Mouse (Mus musculus) midbrain, embryonic 15.5 days (tissue): ENCODE measurements around the gene Pcnx2. TPM values are rescaled to one million over a fixed set of nuclear protein-coding genes. Genes with fewer than 3 reads are reported as not detected.
A peak's percentile ranks its signal among the peaks of the same experiment; 100 is the strongest.

ENCODE experiments used
- ATAC-seq: fragments of 200-750 bp; cut with Nextera tagmentation; replicated peaks from 2 replicates; pipeline ENCODE4 v1.8.0; 2017; ENCODE audit warnings: moderate TSS enrichment
- H3K27ac ChIP-seq: fragments of 300-500 bp; sonication (generic); 2 replicates; pipeline ENCODE4 v1.5.1; 2015; ENCODE audit warnings: mild to moderate bottlenecking, inconsistent platforms
- H3K27me3 ChIP-seq: fragments of 300-500 bp; sonication (generic); replicated peaks from 2 replicates; pipeline ENCODE4 v1.6.1; 2015; ENCODE audit warnings: inconsistent platforms
- H3K36me3 ChIP-seq: fragments of 300-500 bp; sonication (generic); replicated peaks from 2 replicates; pipeline ENCODE4 v1.6.1; 2015; ENCODE audit warnings: inconsistent platforms
- H3K4me1 ChIP-seq: fragments of 300-500 bp; sonication (generic); 2 replicates; pipeline ENCODE4 v1.6.1; 2015; ENCODE audit warnings: inconsistent platforms
- H3K4me2 ChIP-seq: fragments of 300-500 bp; sonication (generic); 2 replicates; pipeline ENCODE4 v1.6.1; 2015; ENCODE audit warnings: inconsistent platforms, mild to moderate bottlenecking, moderate library complexity
- H3K4me3 ChIP-seq: fragments of 300-500 bp; sonication (generic); 2 replicates; pipeline ENCODE4 v1.5.1; 2015; ENCODE audit warnings: mild to moderate bottlenecking, inconsistent platforms
- H3K9ac ChIP-seq: fragments of 300-500 bp; sonication (generic); 2 replicates; pipeline ENCODE4 v1.6.1; 2015; ENCODE audit warnings: mild to moderate bottlenecking, inconsistent platforms
- H3K9me3 ChIP-seq: fragments of 300-500 bp; sonication (generic); 2 replicates; pipeline ENCODE4 v1.6.1; 2016; ENCODE audit warnings: inconsistent platforms
- WGBS: fragments of 180-500 bp; shearing (Covaris S2); methylation state at CpG from one replicate; pipeline ENCODE4 v1.1.7; 2015; ENCODE audit warnings: mixed read lengths; 5-methylcytosine and 5-hydroxymethylcytosine counted together
- polyA plus RNA-seq: library from polyadenylated mRNA; unstranded; fragments of >200 nt; fragmentation: Nextera tagmentation; extraction: Ambion mirVana; gene quantifications from 2 replicates; pipeline ENCODE4 v1.2.1, GENCODE M21; 2015

Pcnx2 gene
- polyA plus RNA-seq, 1 experiment from 2014 or later = 7.5 TPM

DNA sequence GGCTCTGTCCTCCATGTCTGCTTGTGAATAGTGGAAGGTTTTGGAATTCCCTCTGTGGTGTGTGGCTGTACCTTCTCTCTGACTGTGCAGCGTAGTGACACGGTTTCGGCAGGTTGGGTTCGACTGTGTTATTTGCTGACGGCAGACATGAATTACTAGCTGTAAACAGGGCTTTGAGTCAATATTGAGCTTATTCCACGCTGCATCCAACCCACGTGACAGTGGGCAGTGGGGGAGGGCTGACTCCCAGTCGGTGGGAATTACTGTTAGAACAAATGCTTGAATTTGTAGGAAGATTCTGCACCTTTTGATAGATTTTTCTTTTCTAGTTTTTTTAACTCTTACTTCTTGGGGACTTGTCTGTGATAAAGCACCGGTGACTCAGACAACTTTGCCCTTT, 16.3 kb upstream of the Pcnx2 start:
- no peak overlapping the region for H3K4me3 ChIP-seq
- H3K9ac ChIP-seq = no peak overlapping the region
- peaks cover 41% of the 10 kb centered on the region for H3K27me3 ChIP-seq
- H3K4me2 ChIP-seq = no peak overlapping the region
- no peaks in the 10 kb centered on the region for H3K9me3 ChIP-seq
- WGBS = 81% methylated on average over 9 of the region's 9 CpGs
- H3K4me1 ChIP-seq = peaks cover 20% of the 10 kb centered on the region
- H3K36me3 ChIP-seq = no peaks in the 10 kb centered on the region
- no peak for ATAC-seq
- H3K27ac ChIP-seq = no peak overlapping the region

DNA sequence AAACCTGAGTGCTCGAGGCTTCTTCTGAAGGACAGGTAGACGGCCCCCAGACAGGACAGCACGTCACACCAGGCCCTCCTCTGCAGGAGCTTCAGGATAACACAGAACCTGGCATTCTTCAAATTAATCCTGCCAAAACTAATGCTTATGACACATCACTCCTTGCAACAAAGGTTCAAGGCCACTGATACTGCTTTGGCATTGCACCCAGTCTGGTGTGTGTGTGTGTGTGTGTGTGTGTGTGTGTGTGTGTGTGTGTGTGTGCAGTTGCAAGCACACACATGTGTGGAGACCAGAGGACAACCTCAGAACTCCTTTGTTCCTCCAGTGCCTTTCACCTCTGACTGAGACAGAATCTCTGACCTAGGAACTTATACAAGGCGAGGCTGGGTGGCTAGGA, 15.1 kb upstream of the Pcnx2 start:
- Histone ChIP-seq H3K4me2 (no peak overlapping the region), H3K4me1 (peaks cover 20% of the 10 kb centered on the region), H3K9ac (no peak overlapping the region), H3K36me3 (no peaks in the 10 kb centered on the region), H3K4me3 (no peak overlapping the region), H3K9me3 (no peaks in the 10 kb centered on the region), H3K27me3 (peaks cover 51% of the 10 kb centered on the region), H3K27ac (no peak overlapping the region)
- ATAC-seq = no peak
- WGBS = 83% methylated on average over 4 of the region's 4 CpGs

DNA sequence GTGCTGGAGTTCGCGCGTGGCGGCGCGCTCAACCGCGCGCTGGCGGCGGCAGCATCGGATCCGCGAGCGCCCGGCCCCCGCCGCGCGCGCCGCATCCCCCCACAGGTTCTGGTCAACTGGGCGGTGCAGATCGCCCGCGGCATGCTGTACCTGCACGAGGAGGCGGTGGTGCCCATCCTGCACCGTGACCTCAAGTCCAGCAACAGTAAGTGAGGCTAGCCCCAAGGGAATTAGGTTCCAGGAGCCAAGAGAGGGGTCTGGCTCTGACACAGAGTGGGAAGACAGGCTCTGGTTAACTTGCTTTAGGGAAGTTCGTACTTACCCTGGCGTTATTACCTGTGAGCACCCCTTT, 13.1 kb upstream of the Pcnx2 start:
- Histone ChIP-seq H3K4me3 (peak overlapping the region; percentile 63), H3K4me2 (peak overlapping the region; percentile 99), H3K9ac (peak overlapping the region; percentile 59), H3K36me3 (no peaks in the 10 kb centered on the region), H3K27ac (no peak overlapping the region), H3K4me1 (peaks cover 20% of the 10 kb centered on the region), H3K27me3 (peaks cover 51% of the 10 kb centered on the region), H3K9me3 (no peaks in the 10 kb centered on the region)
- ATAC-seq = 0 out of 2 replicates have a peak, but pooled peaks have one; percentile 24
- WGBS = 2% methylated on average over 31 of the region's 31 CpGs

DNA sequence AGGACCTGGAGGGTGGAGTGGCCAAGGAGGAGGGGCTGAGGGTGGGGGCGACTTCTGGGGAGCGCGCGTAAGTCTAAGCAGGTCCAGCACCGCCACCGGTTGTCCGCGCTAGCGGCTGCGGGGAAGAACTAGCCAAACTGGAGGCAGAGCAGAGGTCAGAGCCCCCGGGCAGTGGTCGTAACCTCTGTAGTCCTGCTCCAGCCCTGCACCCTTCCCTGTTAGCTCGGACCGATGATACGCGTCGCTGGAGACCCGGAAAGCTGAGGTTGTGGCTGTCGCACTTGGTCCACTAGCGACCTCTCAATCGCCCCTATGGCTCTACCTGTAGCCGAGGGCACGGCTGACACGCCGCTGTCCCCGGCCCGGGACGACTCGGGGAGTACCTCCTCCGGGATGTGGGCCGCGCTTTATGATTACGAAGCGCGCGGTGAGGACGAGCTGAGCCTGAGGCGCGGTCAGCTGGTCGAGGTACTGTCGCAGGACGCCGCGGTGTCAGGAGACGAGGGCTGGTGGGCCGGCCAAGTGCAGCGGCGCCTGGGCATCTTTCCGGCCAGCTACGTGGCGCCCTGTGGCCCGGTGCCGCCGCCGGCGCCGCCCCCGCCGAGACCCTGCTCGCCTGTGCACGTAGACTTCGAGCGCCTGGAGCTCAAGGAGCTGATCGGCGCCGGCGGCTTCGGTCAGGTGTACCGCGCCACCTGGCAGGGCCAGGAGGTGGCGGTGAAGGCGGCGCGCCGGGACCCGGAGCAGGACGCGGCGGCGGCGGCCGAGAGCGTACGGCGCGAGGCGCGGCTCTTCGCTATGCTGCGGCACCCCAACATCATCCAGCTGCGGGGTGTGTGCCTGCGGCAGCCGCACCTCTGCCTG, 12.5 kb upstream of the Pcnx2 start, which contains the start of gene Map3k21:
Map3k21 (plus strand) TSS at position 86 of the 864 bp plus-strand sequence.
- H3K4me3 ChIP-seq = peak within 1 kb of the TSS; percentile 63
- no peaks in the 10 kb centered on the region for H3K9me3 ChIP-seq
- H3K9ac ChIP-seq = peak within 1 kb of the TSS; percentile 59
- H3K4me1 ChIP-seq = peaks cover 20% of the 10 kb centered on the region
- no peaks in the 10 kb centered on the region for H3K36me3 ChIP-seq
- peaks cover 51% of the 10 kb centered on the region for H3K27me3 ChIP-seq
- WGBS = under 1% methylated on average over 92 of the region's 93 CpGs
- H3K4me2 ChIP-seq = peak within 1 kb of the TSS; percentile 99
- peak; percentile 76 for ATAC-seq
- H3K27ac ChIP-seq = no peak within 1 kb of the TSS

DNA sequence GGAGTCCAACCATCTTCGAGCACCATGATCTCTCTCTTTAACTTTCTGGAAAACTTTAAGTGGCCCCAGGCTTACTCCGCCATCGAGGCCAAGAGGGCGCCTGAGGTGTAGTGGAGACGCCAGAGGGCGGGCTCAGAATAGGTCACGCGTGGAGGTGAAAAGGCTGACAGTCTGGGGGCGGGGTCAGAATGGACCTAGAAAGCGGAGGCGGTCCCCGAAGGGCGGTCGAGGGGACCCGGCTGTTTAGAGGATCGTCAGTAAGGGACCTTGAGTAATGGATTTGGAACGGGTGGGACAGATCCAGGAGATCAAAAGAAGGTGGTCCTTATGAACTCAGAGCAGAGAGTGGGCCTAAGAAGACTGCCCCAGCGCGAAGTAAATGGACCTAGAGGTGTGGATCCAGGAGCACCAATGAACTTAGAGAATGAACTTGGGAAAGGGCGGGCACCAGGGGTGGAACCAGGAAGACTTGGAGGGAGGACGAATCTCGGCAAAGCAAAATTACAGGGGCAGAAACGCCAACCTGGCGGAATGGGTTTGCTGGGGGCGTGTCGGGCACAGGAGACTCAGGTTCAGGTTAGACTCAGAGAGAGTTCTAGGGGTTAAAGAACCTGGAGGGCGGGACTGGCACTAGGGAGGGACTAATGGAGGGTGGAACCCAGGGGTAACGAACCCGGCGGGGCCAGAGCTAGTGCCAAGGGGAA, 11.7 kb upstream of the Pcnx2 start:
- H3K4me3 ChIP-seq = peak overlapping the region; percentile 63
- peaks cover 20% of the 10 kb centered on the region for H3K4me1 ChIP-seq
- H3K27me3 ChIP-seq = peaks cover 51% of the 10 kb centered on the region
- peak overlapping the region; percentile 99 for H3K4me2 ChIP-seq
- no peak for ATAC-seq
- no peaks in the 10 kb centered on the region for H3K36me3 ChIP-seq
- 7% methylated on average over 30 of the region's 30 CpGs for WGBS
- no peak overlapping the region for H3K27ac ChIP-seq
- H3K9ac ChIP-seq = peak overlapping the region; percentile 59; the same call in 1 of the 2 replicates
- no peaks in the 10 kb centered on the region for H3K9me3 ChIP-seq

DNA sequence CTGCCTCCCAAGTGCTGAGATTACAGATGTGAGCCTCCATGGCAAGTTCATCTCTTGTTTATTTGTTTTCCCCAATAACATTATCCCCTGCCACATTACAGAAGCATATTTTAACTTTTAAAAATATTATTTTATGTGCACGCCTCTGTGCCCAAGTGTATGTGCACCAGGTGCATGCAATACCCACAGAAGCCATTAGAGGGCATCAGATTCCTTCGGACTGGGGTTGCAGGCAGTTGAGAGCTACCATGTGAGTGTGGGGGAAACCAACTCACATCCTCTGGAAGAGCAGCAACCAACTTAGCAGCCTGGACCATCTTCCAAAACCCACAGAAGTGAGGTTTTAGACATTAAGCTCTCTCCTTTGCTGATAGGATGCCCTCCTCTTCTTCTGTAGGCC, 9.2 kb upstream of the Pcnx2 start:
- H3K4me3 ChIP-seq = no peak overlapping the region
- peaks cover 39% of the 10 kb centered on the region for H3K27me3 ChIP-seq
- 68% methylated on average over 2 of the region's 2 CpGs for WGBS
- peaks cover 20% of the 10 kb centered on the region for H3K4me1 ChIP-seq
- H3K9me3 ChIP-seq = no peaks in the 10 kb centered on the region
- ATAC-seq = no peak
- H3K36me3 ChIP-seq = no peaks in the 10 kb centered on the region
- no peak overlapping the region for H3K4me2 ChIP-seq
- H3K9ac ChIP-seq = no peak overlapping the region
- no peak overlapping the region for H3K27ac ChIP-seq

DNA sequence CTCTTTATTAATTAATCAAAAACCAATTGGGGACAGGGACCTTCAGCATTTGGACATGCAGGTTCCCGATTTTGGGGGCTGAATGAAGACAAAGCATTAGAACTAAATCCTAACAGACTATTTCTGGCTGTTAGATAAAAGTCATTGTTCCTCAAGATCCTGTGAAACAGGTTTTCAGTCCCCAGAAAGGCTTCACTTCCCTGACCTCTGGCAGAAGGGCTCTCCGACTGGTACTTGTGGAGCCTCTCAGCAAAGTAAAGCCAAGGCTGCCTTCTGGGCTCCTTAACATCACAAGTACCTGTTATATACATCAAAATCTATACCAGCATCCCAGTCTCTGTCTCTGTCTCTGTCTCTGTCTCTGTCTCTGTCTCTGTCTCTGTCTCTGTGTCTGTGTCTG, 7.2 kb upstream of the Pcnx2 start:
- no peak for ATAC-seq
- Histone ChIP-seq H3K4me3 (no peak overlapping the region), H3K27ac (no peak overlapping the region), H3K4me1 (peaks cover 8% of the 10 kb centered on the region), H3K9ac (no peak overlapping the region), H3K36me3 (no peaks in the 10 kb centered on the region), H3K9me3 (no peaks in the 10 kb centered on the region), H3K27me3 (peaks cover 20% of the 10 kb centered on the region), H3K4me2 (no peak overlapping the region)
- 66% methylated on average over 2 of the region's 2 CpGs for WGBS

DNA sequence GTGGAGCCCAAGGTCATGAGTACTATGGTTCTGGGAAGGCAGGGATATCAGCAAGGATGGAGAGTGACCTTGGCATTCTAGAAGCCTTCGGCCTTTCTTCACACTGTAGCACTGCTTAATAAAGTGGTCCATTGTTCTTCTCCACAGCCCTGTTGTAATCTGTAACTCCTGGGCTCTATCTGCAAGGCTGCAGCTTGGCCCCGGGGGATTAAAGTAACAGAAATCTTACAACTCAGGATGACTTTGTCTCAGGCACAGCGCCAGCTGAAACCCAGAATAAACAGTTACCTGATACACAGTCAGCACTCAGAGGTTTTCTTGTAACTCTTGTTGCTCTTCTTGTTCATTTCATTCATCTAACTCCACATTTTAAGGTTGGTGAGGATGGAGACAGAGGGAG, 4.4 kb upstream of the Pcnx2 start:
- WGBS = 42% methylated on average over 3 of the region's 3 CpGs
- H3K4me2 ChIP-seq = no peak overlapping the region
- H3K4me1 ChIP-seq = peaks cover 6% of the 10 kb centered on the region
- no peak overlapping the region for H3K27ac ChIP-seq
- ATAC-seq = no peak
- no peak overlapping the region for H3K9ac ChIP-seq
- H3K27me3 ChIP-seq = no peaks in the 10 kb centered on the region
- no peak overlapping the region for H3K4me3 ChIP-seq
- H3K36me3 ChIP-seq = no peaks in the 10 kb centered on the region
- no peaks in the 10 kb centered on the region for H3K9me3 ChIP-seq

DNA sequence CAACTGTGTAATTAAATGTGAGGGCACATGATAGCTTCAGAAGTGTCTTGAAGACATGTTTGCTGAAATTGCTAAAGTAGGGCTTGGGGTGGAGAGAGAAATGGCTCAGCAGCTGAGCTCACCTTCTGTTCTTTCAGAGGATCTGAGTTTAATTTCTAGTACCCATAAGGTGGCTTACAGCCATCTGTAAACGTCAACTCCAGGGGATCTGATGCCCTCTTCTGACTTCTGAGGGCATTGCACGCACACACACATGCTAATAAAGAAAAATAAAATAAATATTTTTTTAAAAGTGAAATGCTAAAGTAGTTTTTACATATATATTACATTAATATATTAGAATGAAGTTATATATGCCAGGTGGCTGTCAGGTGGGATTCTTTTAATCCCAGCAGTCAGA, 3.0 kb upstream of the Pcnx2 start:
- Histone ChIP-seq H3K4me2 (no peak overlapping the region), H3K36me3 (no peaks in the 10 kb centered on the region), H3K9me3 (no peaks in the 10 kb centered on the region), H3K4me3 (no peak overlapping the region), H3K27ac (no peak overlapping the region), H3K4me1 (peaks cover 19% of the 10 kb centered on the region), H3K27me3 (no peaks in the 10 kb centered on the region), H3K9ac (no peak overlapping the region)
- WGBS = 22% methylated on average over 2 of the region's 2 CpGs
- no peak for ATAC-seq

DNA sequence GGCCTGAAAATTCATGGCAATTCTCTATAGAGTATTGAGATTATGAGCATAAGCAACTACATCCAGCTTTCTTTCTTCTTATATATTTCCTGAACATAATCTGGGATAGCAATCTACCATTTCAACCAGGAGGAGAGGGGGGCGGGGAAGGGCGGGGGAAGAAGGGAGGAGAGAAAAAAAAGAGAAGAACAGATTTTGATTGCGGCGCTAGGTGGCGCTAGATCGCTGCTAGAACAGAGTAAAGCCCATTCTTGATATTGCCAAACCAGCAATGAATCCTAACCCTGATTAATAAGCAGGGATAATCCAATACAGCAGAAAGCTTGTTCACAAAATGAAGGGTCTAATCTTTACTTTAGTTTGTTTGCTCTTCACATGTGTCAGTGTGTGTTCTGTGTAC, 782 bp upstream of the Pcnx2 start:
- WGBS = 0% methylated on average over 6 of the region's 6 CpGs
- peak overlapping the region; percentile 70 for H3K4me2 ChIP-seq
- H3K4me3 ChIP-seq = peak overlapping the region; percentile 76
- H3K27me3 ChIP-seq = no peaks in the 10 kb centered on the region
- peak overlapping the region; percentile 74 for H3K9ac ChIP-seq
- no peaks in the 10 kb centered on the region for H3K36me3 ChIP-seq
- H3K27ac ChIP-seq = peak overlapping the region; percentile 83
- H3K9me3 ChIP-seq = no peaks in the 10 kb centered on the region
- 0 out of 2 replicates have a peak, but pooled peaks have one; percentile 3 for ATAC-seq
- peaks cover 19% of the 10 kb centered on the region for H3K4me1 ChIP-seq

DNA sequence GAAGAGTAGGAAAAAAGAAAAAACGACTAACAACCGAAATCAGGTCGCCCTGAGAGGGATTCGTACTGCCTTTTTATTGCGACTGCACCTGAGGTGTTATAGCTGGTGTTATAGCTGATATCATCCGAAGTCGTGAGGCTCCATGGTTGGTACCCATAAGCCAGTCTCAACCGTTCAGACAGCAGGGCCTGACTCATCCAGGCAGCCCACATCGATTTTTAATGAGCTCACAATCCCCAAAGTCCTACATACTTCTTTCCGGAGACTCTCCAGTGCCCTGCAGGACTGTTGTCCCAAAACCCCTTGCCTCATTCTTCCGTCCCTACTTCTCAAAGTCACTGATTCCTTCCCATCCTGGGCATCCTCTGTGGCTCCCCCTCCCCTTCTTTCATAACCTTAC, 729 bp downstream of the Pcnx2 start:
- ATAC-seq = peak; percentile 14
- H3K4me1 ChIP-seq = peaks cover 19% of the 10 kb centered on the region
- H3K36me3 ChIP-seq = no peaks in the 10 kb centered on the region
- peak overlapping the region; percentile 74 for H3K9ac ChIP-seq
- no peaks in the 10 kb centered on the region for H3K9me3 ChIP-seq
- H3K27ac ChIP-seq = peak overlapping the region; percentile 83
- peak overlapping the region; percentile 76 for H3K4me3 ChIP-seq
- H3K27me3 ChIP-seq = no peaks in the 10 kb centered on the region
- H3K4me2 ChIP-seq = peak overlapping the region; percentile 70
- WGBS = 59% methylated on average over 11 of the region's 11 CpGs

DNA sequence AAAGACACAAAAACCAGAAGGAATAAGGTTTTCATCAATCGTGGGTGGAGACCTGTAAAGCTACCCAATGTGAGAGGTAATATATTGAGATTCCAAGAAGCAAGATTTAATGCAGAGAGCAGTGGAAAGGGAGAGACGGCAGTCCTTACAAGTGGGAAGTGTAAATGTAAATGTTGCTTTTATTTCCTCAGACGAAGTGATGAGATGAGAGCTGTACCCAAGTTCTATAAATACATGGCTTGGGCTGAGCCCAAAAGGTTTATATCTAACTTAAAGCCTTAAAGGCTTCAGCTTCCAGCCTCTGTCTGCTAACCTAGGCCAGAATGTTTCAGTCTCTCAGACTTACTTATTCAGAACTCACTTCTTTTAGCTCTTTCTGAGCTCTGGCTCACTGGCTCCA, 8.2 kb downstream of the Pcnx2 start:
- no peaks in the 10 kb centered on the region for H3K4me1 ChIP-seq
- no peak overlapping the region for H3K27ac ChIP-seq
- H3K4me3 ChIP-seq = no peak overlapping the region
- no peaks in the 10 kb centered on the region for H3K9me3 ChIP-seq
- 87% methylated on average over 3 of the region's 3 CpGs for WGBS
- H3K36me3 ChIP-seq = peaks cover 39% of the 10 kb centered on the region
- no peak overlapping the region for H3K9ac ChIP-seq
- H3K27me3 ChIP-seq = no peaks in the 10 kb centered on the region
- H3K4me2 ChIP-seq = no peak overlapping the region
- no peak for ATAC-seq
